In genomic region chr13:119596321-119597211, GRCm38 (mm10) we compare ENCODE assay signal across 9 mouse cellular contexts. TPM values are rescaled to one million over a fixed set of nuclear protein-coding genes. Genes with fewer than 3 reads are reported as not detected.
DNase-seq lines count a peak whose midpoint lies in the region; ATAC-seq and TF ChIP-seq lines count a peak whose summit lies in the region.
"Not testable (repeated sequence)": the region's sequence is repeated elsewhere in the genome, so short reads cannot be mapped to it uniquely, and the experiment has no call there.
"Had no signal": no experiment of that assay in that cellular context is flagged by ENCODE, and none has a peak within 500 bp of the region (broad histone marks: within the 10 kb centered on the region; RNA-seq: fewer than 3 reads in every experiment).

No protein-coding gene starts in this region.

- H3K27ac ChIP-seq in CH12.LX (ENCODE audit: insufficient read depth, low read depth); forebrain, embryonic 11.5 days (ENCODE audit: low read depth, low read length); heart, postnatal 0 days (ENCODE audit: low read depth); lung, postnatal 0 days (ENCODE audit: low read length); neural tube, embryonic 14.5 days (ENCODE audit: low read depth, low read length): not testable (repeated sequence)

- H3K79me2 ChIP-seq in CH12.LX (replicated peaks; ENCODE audit: control insufficient read depth, extremely low read depth, insufficient read depth, poor library complexity, severe bottlenecking): not testable (repeated sequence)

- not testable (repeated sequence) for TF ChIP-seq RAD21 in CH12.LX (IDR thresholded peaks at IDR 0.05; ENCODE audit: low read depth, low read length)

- H3K4me2 ChIP-seq in CH12.LX (ENCODE audit: insufficient read depth, low read depth, poor library complexity, severe bottlenecking); forebrain, embryonic 11.5 days (ENCODE audit: low read depth, low read length, severe bottlenecking); heart, postnatal 0 days (ENCODE audit: low read depth, low read length); lung, postnatal 0 days (replicated peaks; ENCODE audit: low read depth, low read length); neural tube, embryonic 14.5 days (ENCODE audit: low read depth, low read length): not testable (repeated sequence)

- peak; percentile 97 for DNase-seq in CH12.LX (ENCODE audit: extremely low read depth)
- peak; percentile 64 for DNase-seq in c-Kit-positive CD71-positive TER-119-negative erythroid progenitor cells, embryonic 14.5 days (ENCODE audit: low read depth)
- peak; percentile 88 for DNase-seq in forebrain, embryonic 11.5 days (ENCODE audit: low spot score)
- peak; percentile 41 for DNase-seq in heart, postnatal 0 days (ENCODE audit: low spot score)
- peak; percentile 53 for DNase-seq in kidney, postnatal 14 days
- peak; percentile 75 for DNase-seq in lung, postnatal 0 days (ENCODE audit: low spot score)
- peak; percentile 68 for DNase-seq in testis, postnatal 10 days (ENCODE audit: low spot score)

- not testable (repeated sequence) for TF ChIP-seq POLR2A in CH12.LX (IDR thresholded peaks at IDR 0.05; ENCODE audit: low read depth, low read length)

- WGBS in forebrain, embryonic 11.5 days: 70% methylated on average over 14 of the region's 16 CpGs
- WGBS in heart, postnatal 0 days: 70% methylated on average over 14 of the region's 16 CpGs
- whole genome bisulfite sequencing in lung, postnatal 0 days: 60% methylated on average over 14 of the region's 16 CpGs
- 72% methylated on average over 14 of the region's 16 CpGs for WGBS in neural tube, embryonic 14.5 days

- ATAC-seq in forebrain, embryonic 11.5 days (replicated peaks; ENCODE audit: low FRiP score): peak; percentile 91
- ATAC-seq in heart, postnatal 0 days (ENCODE audit: insufficient read depth, low read depth): peak; percentile 83
- peak; percentile 85 for ATAC-seq in lung, postnatal 0 days
- ATAC-seq in neural tube, embryonic 14.5 days (ENCODE audit: low read depth): peak; percentile 92

- H3K9me3 ChIP-seq in CH12.LX (replicated peaks; ENCODE audit: low read length); forebrain, embryonic 11.5 days (ENCODE audit: control insufficient read depth, low read length); heart, postnatal 0 days (replicated peaks; ENCODE audit: control insufficient read depth, low read length); neural tube, embryonic 14.5 days (ENCODE audit: control insufficient read depth, low read length): not testable (repeated sequence)
- peaks cover 13% of the 10 kb centered on the region for H3K9me3 ChIP-seq in lung, postnatal 0 days (ENCODE audit: low read length)

- not testable (repeated sequence) for TF ChIP-seq CTCF in CH12.LX (conservative IDR thresholded peaks at IDR 0.05 in 1 of 2, IDR thresholded peaks at IDR 0.05 in 1 of 2; ENCODE audit: low read depth in 2 of 2, low read length in 2 of 2); heart, postnatal 0 days (IDR thresholded peaks at IDR 0.05; ENCODE audit: low read depth); lung, postnatal 0 days (IDR thresholded peaks at IDR 0.05)

- in situ Hi-C loops in CH12.LX (cut with MboI; ENCODE audit: low pct_ligation_motif_present, low pct_unique_long_range_greater_than_20kb, low sequenced_read_pairs): not testable (repeated sequence)

- not testable (repeated sequence) for H3K4me3 ChIP-seq in CH12.LX (replicated peaks in 1 of 3; ENCODE audit: low read depth in 2 of 3, low read length in 2 of 3, poor library complexity in 1 of 3); forebrain, embryonic 11.5 days (ENCODE audit: low read depth, low read length); heart, postnatal 0 days (ENCODE audit: low read depth, low read length); lung, postnatal 0 days (ENCODE audit: low read depth, low read length); neural tube, embryonic 14.5 days (ENCODE audit: low read depth, low read length)

- H3K36me3 ChIP-seq in CH12.LX (replicated peaks in 1 of 2; ENCODE audit: control insufficient read depth in 1 of 2, insufficient read depth in 1 of 2, low read length in 1 of 2); forebrain, embryonic 11.5 days (ENCODE audit: control insufficient read depth, insufficient read depth, low read length); heart, postnatal 0 days (replicated peaks; ENCODE audit: control insufficient read depth, insufficient read depth, low read length); lung, postnatal 0 days (ENCODE audit: insufficient read depth, low read length); neural tube, embryonic 14.5 days (ENCODE audit: control insufficient read depth, insufficient read depth, low read length): not testable (repeated sequence)

- TF ChIP-seq EP300 in CH12.LX (IDR thresholded peaks at IDR 0.05; ENCODE audit: low read length); heart, postnatal 0 days (IDR thresholded peaks at IDR 0.05; ENCODE audit: low read depth); lung, postnatal 0 days (IDR thresholded peaks at IDR 0.05): not testable (repeated sequence)

- not testable (repeated sequence) for H3K9ac ChIP-seq in CH12.LX (ENCODE audit: insufficient read depth, low read depth); forebrain, embryonic 11.5 days (ENCODE audit: low read length); heart, postnatal 0 days (replicated peaks; ENCODE audit: low read depth, low read length); lung, postnatal 0 days (replicated peaks; ENCODE audit: low read depth); neural tube, embryonic 14.5 days (replicated peaks; ENCODE audit: low read depth, low read length)

- not testable (repeated sequence) for H3K4me1 ChIP-seq in CH12.LX (ENCODE audit: control insufficient read depth in 1 of 2, insufficient read depth in 2 of 2); forebrain, embryonic 11.5 days (replicated peaks; ENCODE audit: control insufficient read depth, insufficient read depth, low read length); heart, postnatal 0 days (ENCODE audit: control insufficient read depth, insufficient read depth); lung, postnatal 0 days (ENCODE audit: insufficient read depth, low read depth, low read length); neural tube, embryonic 14.5 days (ENCODE audit: control insufficient read depth, insufficient read depth, low read length)

- H3K27me3 ChIP-seq in CH12.LX (replicated peaks); forebrain, embryonic 11.5 days (ENCODE audit: control insufficient read depth, insufficient read depth, low read length); heart, postnatal 0 days (ENCODE audit: control insufficient read depth, insufficient read depth, low read length); lung, postnatal 0 days (replicated peaks; ENCODE audit: insufficient read depth, low read length); neural tube, embryonic 14.5 days (ENCODE audit: control insufficient read depth, insufficient read depth, low read length): not testable (repeated sequence)

- dilution Hi-C loops in CH12.LX (cut with MboI; ENCODE audit: extremely low pct_ligation_motif_present, extremely low pct_unique_long_range_greater_than_20kb, low sequenced_read_pairs): not testable (repeated sequence)

TF ChIP-seq in CH12.LX, 34 proteins besides CTCF, POLR2A, EP300 and RAD21:
- TF ChIP-seq NRF1 (IDR thresholded peaks at IDR 0.05; ENCODE audit: low read depth, low read length): peak; percentile 44
- TF ChIP-seq ELF1 (IDR thresholded peaks at IDR 0.05; ENCODE audit: low read depth, low read length): 0 out of 2 replicates have a peak, but pooled peaks have one; percentile 11
- peak; percentile 52; the same call in 1 of the 2 replicates for TF ChIP-seq MXI1 (IDR thresholded peaks at IDR 0.05; ENCODE audit: low read depth, low read length)
- TF ChIP-seq TCF12 (IDR thresholded peaks at IDR 0.05; ENCODE audit: low read depth, low read length): 0 out of 2 replicates have a peak, but pooled peaks have one; percentile 31
TF ChIP-seq in CH12.LX: peak in this region for 4; not testable (repeated sequence) for 30.

RNA-seq across cellular contexts. Expression of gene Ccl28, which starts 27.1 kb away (rescaled TPM):
- total RNA-seq in CH12.LX (2012; rRNA removed) (0.04 TPM in 2 replicates), CH12.LX (2014; rRNA removed) (0.22 and 0.27 TPM in 2 replicates)
- polyA plus RNA-seq in CH12.LX (2012; ENCODE audit: insufficient read length, low read depth): 0.10 and 0.11 TPM in 2 replicates
- polyA plus RNA-seq in forebrain, embryonic 11.5 days (2014; fragmentation: Nextera tagmentation; extraction: Ambion mirVana): 0.19 and 0.41 TPM in 2 replicates
- total RNA-seq in heart, postnatal 0 days (2014; rRNA removed; ENCODE audit: low replicate concordance): not detected in 2 replicates
- 0.05 TPM in 1 of 2 replicates, not detected in the other for polyA plus RNA-seq in heart, postnatal 0 days (2015; fragmentation: Nextera tagmentation; extraction: Ambion mirVana)
- polyA plus RNA-seq in lung, postnatal 0 days (2015; fragmentation: Nextera tagmentation; extraction: Ambion mirVana): 0.10 and 0.17 TPM in 2 replicates
- polyA plus RNA-seq in neural tube, embryonic 14.5 days (2014; fragmentation: Nextera tagmentation; extraction: Ambion mirVana): 0.37 and 0.53 TPM in 2 replicates
- polyA plus RNA-seq: macrophage had no signal

Comparison
In these comparisons a context has a peak if more than half of its experiments do, and no peak if none do; other contexts are left out.
1. DNase-seq: peak in every context shown above with its lines; median percentile 97 in CH12.LX; 88 in forebrain, embryonic 11.5 days; 75 in lung, postnatal 0 days; 68 in testis, postnatal 10 days; 64 in c-Kit-positive CD71-positive TER-119-negative erythroid progenitor cells, embryonic 14.5 days; 53 in kidney, postnatal 14 days; 41 in heart, postnatal 0 days.